ENCODE assay signal across 9 mouse cellular contexts in genomic region chr14:124674536-124675141, GRCm38 (mm10). TPM values are rescaled to one million over a fixed set of nuclear protein-coding genes. Genes with fewer than 3 reads are reported as not detected.
DNase-seq lines count a peak whose midpoint lies in the region; ATAC-seq and TF ChIP-seq lines count a peak whose summit lies in the region.
"Had no signal": no experiment of that assay in that cellular context is flagged by ENCODE, and none has a peak within 500 bp of the region (broad histone marks: within the 10 kb centered on the region; RNA-seq: fewer than 3 reads in every experiment).

No protein-coding gene starts in this region.

- H3K9me3 ChIP-seq in heart, embryonic 12.5 days (replicated peaks), result no peaks in the 10 kb centered on the region
- H3K9me3 ChIP-seq in forebrain, embryonic 16.5 days (ENCODE audit: control insufficient read depth, low read length), result no peaks in the 10 kb centered on the region
- no peaks in the 10 kb centered on the region for H3K9me3 ChIP-seq in liver, postnatal 0 days (ENCODE audit: low read length)

- H3K4me3 ChIP-seq in heart, embryonic 12.5 days, result peak overlapping the region; percentile 52
- peak overlapping the region; percentile 55 for H3K4me3 ChIP-seq in forebrain, embryonic 16.5 days (replicated peaks; ENCODE audit: low read length)
- H3K4me3 ChIP-seq in liver, postnatal 0 days (ENCODE audit: low read depth, low read length), result 0 out of 2 replicates have a peak overlapping the region, but pooled peaks have one; percentile 23

- no peak for DNase-seq in heart, adult 11 months
- peak; percentile 51 for DNase-seq in cerebellum, adult 11 months
- DNase-seq in liver, postnatal 0 days, result no peak
- DNase-seq in thymus, postnatal 4 days, result no peak
- no peak for DNase-seq in layer of hippocampus, adult 9-11 months

- peaks cover 12% of the 10 kb centered on the region; the same call in 1 of the 2 replicates for H3K27me3 ChIP-seq in heart, embryonic 12.5 days (replicated peaks)
- H3K27me3 ChIP-seq in forebrain, embryonic 16.5 days (replicated peaks; ENCODE audit: control insufficient read depth, insufficient read depth, low read length), result no peaks in the 10 kb centered on the region
- peaks cover 21% of the 10 kb centered on the region for H3K27me3 ChIP-seq in liver, postnatal 0 days (ENCODE audit: insufficient read depth, low read length)

- H3K9ac ChIP-seq in heart, embryonic 12.5 days, result peak overlapping the region; percentile 60
- H3K9ac ChIP-seq in forebrain, embryonic 16.5 days (replicated peaks; ENCODE audit: low read depth, low read length), result peak overlapping the region; percentile 66
- H3K9ac ChIP-seq in liver, postnatal 0 days (replicated peaks), result no peak overlapping the region

- no peak for TF ChIP-seq EP300 in liver, postnatal 0 days (IDR thresholded peaks at IDR 0.05; ENCODE audit: low read depth)

- peak; percentile 36; the same call in 1 of the 2 replicates for ATAC-seq in heart, embryonic 12.5 days (ENCODE audit: insufficient number of reproducible peaks, low FRiP score)
- ATAC-seq in forebrain, embryonic 16.5 days, result no peak
- no peak for ATAC-seq in liver, postnatal 0 days
- no peak for ATAC-seq in megakaryocyte, adult 5-6 weeks (ENCODE audit: poor library complexity, severe bottlenecking)

- no peak overlapping the region for H3K27ac ChIP-seq in heart, embryonic 12.5 days (ENCODE audit: poor library complexity, severe bottlenecking)
- no peak overlapping the region for H3K27ac ChIP-seq in forebrain, embryonic 16.5 days (ENCODE audit: low read length)
- H3K27ac ChIP-seq in liver, postnatal 0 days (ENCODE audit: low read depth), result no peak overlapping the region
- H3K27ac ChIP-seq: macrophage had no signal

- 35% methylated on average over 8 of the region's 8 CpGs for WGBS in heart, embryonic 12.5 days
- WGBS in forebrain, embryonic 16.5 days, result 23% methylated on average over 8 of the region's 8 CpGs
- 46% methylated on average over 8 of the region's 8 CpGs for WGBS in liver, postnatal 0 days (ENCODE audit: insufficient replicate concordance)

- no peak for TF ChIP-seq CTCF in liver, postnatal 0 days (IDR thresholded peaks at IDR 0.05; ENCODE audit: low read depth)

- peak overlapping the region; percentile 86 for H3K4me2 ChIP-seq in heart, embryonic 12.5 days
- H3K4me2 ChIP-seq in forebrain, embryonic 16.5 days (ENCODE audit: low read length), result peak overlapping the region; percentile 85
- H3K4me2 ChIP-seq in liver, postnatal 0 days (ENCODE audit: low read depth, low read length), result peak overlapping the region; percentile 47

- no peaks in the 10 kb centered on the region for H3K36me3 ChIP-seq in heart, embryonic 12.5 days
- no peaks in the 10 kb centered on the region for H3K36me3 ChIP-seq in forebrain, embryonic 16.5 days (ENCODE audit: control insufficient read depth, insufficient read depth)
- no peaks in the 10 kb centered on the region for H3K36me3 ChIP-seq in liver, postnatal 0 days (replicated peaks; ENCODE audit: insufficient read depth, low read length)

- peaks cover 12% of the 10 kb centered on the region for H3K4me1 ChIP-seq in heart, embryonic 12.5 days (replicated peaks)
- peaks cover 13% of the 10 kb centered on the region for H3K4me1 ChIP-seq in forebrain, embryonic 16.5 days (replicated peaks; ENCODE audit: control insufficient read depth, insufficient read depth, low read length)
- no peaks in the 10 kb centered on the region for H3K4me1 ChIP-seq in liver, postnatal 0 days (ENCODE audit: insufficient read depth)

RNA-seq across cellular contexts. Expression of gene Fgf14, which starts 2.3 kb away (rescaled TPM):
- 1.6 TPM in 2 replicates for polyA plus RNA-seq in heart, embryonic 12.5 days (2016; fragmentation: Nextera tagmentation; extraction: Ambion mirVana)
- 33.0 and 37.6 TPM in 2 replicates for polyA plus RNA-seq in forebrain, embryonic 16.5 days (2015; fragmentation: Nextera tagmentation; extraction: Ambion mirVana)
- not detected in 2 replicates for polyA plus RNA-seq in liver, postnatal 0 days (2015; fragmentation: Nextera tagmentation; extraction: Ambion mirVana)
- not detected in 2 replicates for total RNA-seq in megakaryocyte, adult 5-6 weeks (2015)
- total RNA-seq in megakaryocyte, adult 5-6 weeks (2017), result not detected in 2 replicates
- polyA plus RNA-seq: macrophage had no signal

Comparison
In these comparisons a context has a peak if more than half of its experiments do, and no peak if none do; other contexts are left out.
1. RNA of gene Fgf14, which starts 2.3 kb away (polyA plus RNA-seq): 33.0 to 37.6 TPM in forebrain, embryonic 16.5 days; 1.6 TPM in heart, embryonic 12.5 days and not detected in liver, postnatal 0 days; every median in the first group is over 10 times any median in the second.
2. Peak in every context shown above with its lines, with median percentiles within 50 percentile points of each other: H3K4me2 ChIP-seq and H3K4me3 ChIP-seq.